Comparison of ENCODE assay signal across 10 mouse cellular contexts in genomic region chr8:86328626-86329025, GRCm38 (mm10).
A peak's percentile ranks its signal among the peaks of the same experiment; 100 is the strongest.
DNase-seq lines count a peak whose midpoint lies in the region; ATAC-seq lines count a peak whose summit lies in the region.
"Had no signal": no experiment of that assay in that cellular context is flagged by ENCODE, and none has a peak within 500 bp of the region (broad histone marks: within the 10 kb centered on the region; RNA-seq: fewer than 3 reads in every experiment).

No protein-coding gene starts in this region.

- WGBS in forebrain, embryonic 13.5 days, result 5% methylated on average over 7 of the region's 7 CpGs
- 60% methylated on average over 7 of the region's 7 CpGs for WGBS in heart, embryonic 10.5 days

- H3K27ac ChIP-seq in forebrain, embryonic 13.5 days, result no peak overlapping the region
- H3K27ac ChIP-seq in heart, embryonic 10.5 days, result no peak overlapping the region

- H3K36me3 ChIP-seq in forebrain, embryonic 13.5 days (ENCODE audit: poor library complexity, severe bottlenecking), result no peaks in the 10 kb centered on the region
- no peaks in the 10 kb centered on the region for H3K36me3 ChIP-seq in heart, embryonic 10.5 days

- no peak overlapping the region for H3K4me3 ChIP-seq in forebrain, embryonic 13.5 days
- H3K4me3 ChIP-seq in heart, embryonic 10.5 days, result no peak overlapping the region

- no peaks in the 10 kb centered on the region for H3K9me3 ChIP-seq in forebrain, embryonic 13.5 days (replicated peaks)
- H3K9me3 ChIP-seq in heart, embryonic 10.5 days, result no peaks in the 10 kb centered on the region

- H3K9ac ChIP-seq in forebrain, embryonic 13.5 days, result no peak overlapping the region
- H3K9ac ChIP-seq: lung, embryonic 14.5 days had no signal

- DNase-seq in NIH3T3 (ENCODE audit: low read depth), result peak; percentile 49
- DNase-seq in adrenal gland, postnatal 10 days, result peak; percentile 58
- peak; percentile 58 to 77 for DNase-seq in left cerebral cortex, adult 9 months (ENCODE audit: low spot score in 2 of 2)
- DNase-seq in ovary, adult 18-20 months (ENCODE audit: low spot score), result no peak
- DNase-seq in urinary bladder, postnatal 25 days (ENCODE audit: low spot score), result no peak
- no peak for DNase-seq in heart, embryonic 10.5 days (ENCODE audit: low spot score)
- DNase-seq in urinary bladder, postnatal 36 days (ENCODE audit: low spot score in 2 of 2), result no peak
- DNase-seq: kidney, adult 9 months; lung, embryonic 14.5 days had no signal

- ATAC-seq in forebrain, embryonic 13.5 days, result peak; percentile 67

- H3K4me2 ChIP-seq in forebrain, embryonic 13.5 days, result peak overlapping the region; percentile 1; the same call in 1 of the 2 replicates
- H3K4me2 ChIP-seq: lung, embryonic 14.5 days had no signal

- peaks cover 18% of the 10 kb centered on the region for H3K4me1 ChIP-seq in forebrain, embryonic 13.5 days
- H3K4me1 ChIP-seq in heart, embryonic 10.5 days, result peaks cover 8% of the 10 kb centered on the region; the same call in 1 of the 2 replicates

- peaks cover 32% of the 10 kb centered on the region for H3K27me3 ChIP-seq in forebrain, embryonic 13.5 days
- H3K27me3 ChIP-seq in heart, embryonic 10.5 days (ENCODE audit: insufficient read depth, poor library complexity, severe bottlenecking), result no peaks in the 10 kb centered on the region

Comparison
In these comparisons a context has a peak if more than half of its experiments do, and no peak if none do; other contexts are left out.
1. DNase-seq: peak in NIH3T3 (single experiment), adrenal gland, postnatal 10 days (single experiment) and left cerebral cortex, adult 9 months (2 of 2); none in ovary, adult 18-20 months (single experiment), urinary bladder, postnatal 25 days (single experiment), heart, embryonic 10.5 days (single experiment) and urinary bladder, postnatal 36 days (0 of 2).